Mouse (Mus musculus) CH12.LX (cell line): ENCODE results near the gene Chchd3. TPM values are rescaled to one million over a fixed set of nuclear protein-coding genes. Genes with fewer than 3 reads are reported as not detected.

Experiments used
- DNase-seq: peaks from one replicate; pipeline ENCODE4 v3.0.0-alpha.2; 2013; ENCODE audit errors: extremely low read depth
- H3K27ac ChIP-seq: 2 replicates; pipeline ENCODE4 v1.5.1; 2012; ENCODE audit warnings: low read depth, mild to moderate bottlenecking, control low read depth, moderate library complexity; ENCODE audit not compliant: insufficient read depth
- H3K27me3 ChIP-seq: replicated peaks from 2 replicates; pipeline ENCODE3; 2012; ENCODE audit warnings: inconsistent platforms
- H3K36me3 ChIP-seq, 2 experiments: replicated peaks in 1 of 2; 2 replicates each; pipeline versions ENCODE3 to v1.6.1; 2012; ENCODE audit warnings: inconsistent platforms in 1 of 2, low read length in 1 of 2, mild to moderate bottlenecking in 1 of 2, mixed read lengths in 1 of 2, moderate library complexity in 1 of 2; ENCODE audit not compliant: control insufficient read depth in 1 of 2, insufficient read depth in 1 of 2
- H3K4me1 ChIP-seq, 2 experiments: 2 replicates each; pipeline ENCODE4 v1.6.1; 2012; ENCODE audit warnings: inconsistent platforms in 1 of 2, moderate library complexity in 1 of 2; ENCODE audit not compliant: insufficient read depth in 2 of 2, control insufficient read depth in 1 of 2
- H3K4me2 ChIP-seq: 2 replicates; pipeline ENCODE4 v1.6.1; 2012; ENCODE audit warnings: low read depth, mild to moderate bottlenecking, control low read depth; ENCODE audit not compliant: poor library complexity, insufficient read depth, severe bottlenecking
- H3K4me3 ChIP-seq, 3 experiments: fragments of 150-350 bp in 1 of 3; sonication (generic) in 1 of 3; replicated peaks in 1 of 3; 2 replicates each; pipeline versions ENCODE3 to v1.5.1; 2011 to 2012; ENCODE audit warnings: low read depth in 2 of 3, low read length in 2 of 3, mild to moderate bottlenecking in 2 of 3, moderate library complexity in 2 of 3, control low read depth in 1 of 3, improper control_type of control experiment in 1 of 3, inconsistent platforms in 1 of 3, mixed read lengths in 1 of 3; ENCODE audit not compliant: poor library complexity in 1 of 3
- H3K79me2 ChIP-seq: replicated peaks from 2 replicates; pipeline ENCODE4 v1.6.1; 2012; ENCODE audit warnings: mild to moderate bottlenecking, moderate library complexity; ENCODE audit not compliant: control insufficient read depth, poor library complexity, insufficient read depth, severe bottlenecking; ENCODE audit errors: extremely low read depth
- H3K9ac ChIP-seq: 2 replicates; pipeline ENCODE4 v1.6.1; 2012; ENCODE audit warnings: low read depth, mild to moderate bottlenecking, control low read depth, moderate library complexity; ENCODE audit not compliant: insufficient read depth
- H3K9me3 ChIP-seq: replicated peaks from 2 replicates; pipeline ENCODE3; 2012; ENCODE audit warnings: low read length, inconsistent platforms, mixed read lengths
- CTCF ChIP-seq, 2 experiments: IDR thresholded peaks in 1 of 2; conservative IDR thresholded peaks in 1 of 2; 2 replicates each; pipeline ENCODE4 v1.5.1; 2011 to 2012; ENCODE audit warnings: low read depth in 2 of 2, low read length in 2 of 2, improper control_type of control experiment in 1 of 2, inconsistent platforms in 1 of 2, mild to moderate bottlenecking in 1 of 2, moderate library complexity in 1 of 2
- HCFC1 ChIP-seq: IDR thresholded peaks from 2 replicates; pipeline ENCODE4 v1.6.1; 2012; ENCODE audit warnings: low read depth, mild to moderate bottlenecking, inconsistent platforms, low read length, improper control_type of control experiment
- IRF4 ChIP-seq: IDR thresholded peaks from 2 replicates; pipeline ENCODE4 v1.6.1; 2014; ENCODE audit warnings: low read depth, mild to moderate bottlenecking, inconsistent platforms, low read length, improper control_type of control experiment
- KAT2A ChIP-seq: IDR thresholded peaks from 2 replicates; pipeline ENCODE4 v1.6.1; 2012; ENCODE audit warnings: low read length, improper control_type of control experiment, inconsistent platforms; ENCODE audit not compliant: insufficient replicate concordance
- MAX ChIP-seq: IDR thresholded peaks from 2 replicates; pipeline ENCODE4 v1.6.1; 2011; ENCODE audit warnings: low read length, improper control_type of control experiment
- MYC ChIP-seq: IDR thresholded peaks from 2 replicates; pipeline ENCODE4 v1.6.1; 2011; ENCODE audit warnings: low read depth, mild to moderate bottlenecking, improper control_type of control experiment, low read length
- NRF1 ChIP-seq: IDR thresholded peaks from 2 replicates; pipeline ENCODE4 v1.6.1; 2014; ENCODE audit warnings: low read depth, mild to moderate bottlenecking, inconsistent platforms, low read length, improper control_type of control experiment, moderate library complexity
- POLR2A ChIP-seq: IDR thresholded peaks from 2 replicates; pipeline ENCODE4 v1.6.1; 2011; ENCODE audit warnings: low read depth, mild to moderate bottlenecking, improper control_type of control experiment, low read length
- SMC3 ChIP-seq: IDR thresholded peaks from 2 replicates; pipeline ENCODE4 v1.6.1; 2011; ENCODE audit warnings: low read depth, low read length, improper control_type of control experiment
- UBTF ChIP-seq: IDR thresholded peaks from 2 replicates; pipeline ENCODE4 v1.6.1; 2012; ENCODE audit warnings: low read depth, mild to moderate bottlenecking, inconsistent platforms, low read length, improper control_type of control experiment, moderate library complexity
- ZC3H11A ChIP-seq: IDR thresholded peaks from 2 replicates; pipeline ENCODE4 v1.6.1; 2012; ENCODE audit warnings: low read depth, mild to moderate bottlenecking, inconsistent platforms, low read length, improper control_type of control experiment
- ZMIZ1 ChIP-seq: IDR thresholded peaks from 2 replicates; pipeline ENCODE4 v1.6.1; 2012; ENCODE audit warnings: low read depth, mild to moderate bottlenecking, inconsistent platforms, low read length, improper control_type of control experiment
- ZNF384 ChIP-seq: IDR thresholded peaks from 2 replicates; pipeline ENCODE4 v1.6.1; 2012; ENCODE audit warnings: low read depth, low read length, improper control_type of control experiment, inconsistent platforms
- dilution Hi-C: fragments of 300-500 bp; cut with MboI; formaldehyde crosslinking; loops from 2 replicates; pipeline ENCODE4 v1.14.3; 2020; ENCODE audit warnings: low sequenced_read_pairs; ENCODE audit not compliant: extremely low pct_unique_long_range_greater_than_20kb, extremely low pct_ligation_motif_present
- in situ Hi-C: fragments of 300-500 bp; cut with MboI; formaldehyde crosslinking; loops from 3 replicates; pipeline ENCODE4 v1.14.3; 2019; ENCODE audit warnings: low sequenced_read_pairs, low pct_ligation_motif_present, low pct_unique_long_range_greater_than_20kb, mixed read lengths
- polyA plus RNA-seq: library from polyadenylated mRNA; unstranded; fragments of >175 nt; gene quantifications from 2 replicates; pipeline ENCODE4 v1.2.1, GENCODE M21; 2012; ENCODE audit warnings: low read depth; ENCODE audit not compliant: insufficient read length
- total RNA-seq, 2 experiments: library from RNA; depleted of rRNA; stranded (reverse); fragments of 300-350 nt in 1 of 2; fragments of >200 nt in 1 of 2; gene quantifications; 2 replicates each; pipeline ENCODE4 v1.2.3; 2012 to 2014

The Chchd3 gene
- total and polyA plus RNA-seq, 3 experiments, result 116 to 197 (median 133) TPM

- no peak overlapping the region for H3K27ac ChIP-seq
Measured at GRCm38 (mm10) chr6:32787399-32787798, 272.7 kb downstream of the Chchd3 start.

GRCm38 (mm10) chr6:32786196-32786595 lies 273.9 kb downstream of the Chchd3 start:
- H3K27me3 ChIP-seq, result no peaks in the 10 kb centered on the region
- no peaks in the 10 kb centered on the region for H3K9me3 ChIP-seq
- no peaks in the 10 kb centered on the region for H3K79me2 ChIP-seq
- no peak overlapping the region for H3K27ac ChIP-seq
- H3K36me3 ChIP-seq, result peaks cover 5 to 28% of the 10 kb centered on the region in 2 experiments
- no peak overlapping the region for H3K4me2 ChIP-seq
- DNase-seq, result no peak
- dilution Hi-C loops, result no loop called here
- TF ChIP-seq POLR2A, result no peak
- TF ChIP-seq CTCF (conservative IDR thresholded peaks at IDR 0.05 in 1 of 2, IDR thresholded peaks at IDR 0.05 in 1 of 2; ENCODE audit: low read depth in 2 of 2, low read length in 2 of 2), result no peak
- no peak for TF ChIP-seq ZC3H11A
- TF ChIP-seq SMC3, result no peak
- no peak for TF ChIP-seq ZNF384
- TF ChIP-seq KAT2A, result no peak
- no peak for TF ChIP-seq NRF1
- TF ChIP-seq, all 38 proteins: peak for 0
- H3K4me1 ChIP-seq, result no peaks in the 10 kb centered on the region
- no peak overlapping the region for H3K4me3 ChIP-seq
- no peak overlapping the region for H3K9ac ChIP-seq
- in situ Hi-C loops, result no loop called here

More at GRCm38 (mm10) chr6:32787399-32787798, 272.7 kb downstream of the Chchd3 start:
- dilution Hi-C loops, result no loop called here
- DNase-seq, result no peak
- Histone ChIP-seq H3K36me3 (peaks cover 12 to 40% of the 10 kb centered on the region in 2 experiments), H3K4me1 (no peaks in the 10 kb centered on the region), H3K27me3 (no peaks in the 10 kb centered on the region), H3K9ac (no peak overlapping the region)
- in situ Hi-C loops, result no loop called here
- TF ChIP-seq IRF4, result no peak
- TF ChIP-seq HCFC1, result no peak
- TF ChIP-seq ZMIZ1, result no peak
- TF ChIP-seq MAX, result no peak
- no peak for TF ChIP-seq UBTF
- TF ChIP-seq, all 38 proteins: peak for 0
- Histone ChIP-seq H3K9me3 (no peaks in the 10 kb centered on the region), H3K4me3 (no peak overlapping the region), H3K4me2 (no peak overlapping the region), H3K79me2 (no peaks in the 10 kb centered on the region)

GRCm38 (mm10) chr6:32783102-32783501 lies 277.0 kb downstream of the Chchd3 start:
- Histone ChIP-seq H3K4me1 (peaks cover 0 to 12% of the 10 kb centered on the region in 2 experiments; a peak in 2 of 4 replicates), H3K9me3 (peaks cover 2% of the 10 kb centered on the region), H3K4me3 (no peak overlapping the region), H3K4me2 (no peak overlapping the region), H3K27me3 (no peaks in the 10 kb centered on the region), H3K79me2 (no peaks in the 10 kb centered on the region), H3K36me3 (peaks cover 0 to 10% of the 10 kb centered on the region in 2 experiments), H3K9ac (no peak overlapping the region), H3K27ac (no peak overlapping the region)
- DNase-seq, result no peak
- TF ChIP-seq MYC, result no peak
- TF ChIP-seq HCFC1, result no peak
- in situ Hi-C loops, result no loop called here
- dilution Hi-C loops, result no loop called here
